Mouse (Mus musculus) CH12.LX (cell line): ENCODE measurements around the gene Vac14.

ENCODE experiments used
- CTCF ChIP-seq, 2 experiments: IDR thresholded peaks in 1 of 2; conservative IDR thresholded peaks in 1 of 2; 2 replicates each; pipeline ENCODE4 v1.5.1; 2011 to 2012; ENCODE audit warnings: low read depth in 2 of 2, low read length in 2 of 2, improper control_type of control experiment in 1 of 2, inconsistent platforms in 1 of 2, mild to moderate bottlenecking in 1 of 2, moderate library complexity in 1 of 2
- ELF1 ChIP-seq: IDR thresholded peaks from 2 replicates; pipeline ENCODE4 v1.6.1; 2014; ENCODE audit warnings: low read depth, mild to moderate bottlenecking, inconsistent platforms, low read length, improper control_type of control experiment
- USF1 ChIP-seq: IDR thresholded peaks from 2 replicates; pipeline ENCODE4 v1.6.1; 2014; ENCODE audit warnings: low read depth, mild to moderate bottlenecking, inconsistent platforms, low read length, improper control_type of control experiment

GRCm38 (mm10) chr8:110664202-110664896 is 46.0 kb downstream of the Vac14 start:
- no peak for TF ChIP-seq ELF1
- TF ChIP-seq CTCF (conservative IDR thresholded peaks at IDR 0.05 in 1 of 2, IDR thresholded peaks at IDR 0.05 in 1 of 2; ENCODE audit: low read depth in 2 of 2, low read length in 2 of 2): no peak
- no peak for TF ChIP-seq USF1
